Mouse (Mus musculus) ES-Bruce4 (cell line): Measurements from ENCODE around the gene Notch2. TPM values are rescaled to one million over a fixed set of nuclear protein-coding genes. Genes with fewer than 3 reads are reported as not detected.

Experiments used
- H3K27ac ChIP-seq: 2 replicates; pipeline ENCODE4 v1.5.1; 2012; ENCODE audit warnings: low read length, inconsistent platforms; ENCODE audit not compliant: insufficient read depth
- H3K27me3 ChIP-seq: 2 replicates; pipeline ENCODE4 v1.6.1; 2012; ENCODE audit warnings: mild to moderate bottlenecking, low read length, inconsistent platforms; ENCODE audit not compliant: control insufficient read depth, poor library complexity, insufficient read depth, severe bottlenecking
- H3K36me3 ChIP-seq: 2 replicates; pipeline ENCODE4 v1.6.1; 2012; ENCODE audit warnings: inconsistent platforms, mild to moderate bottlenecking, low read length, moderate library complexity; ENCODE audit not compliant: control insufficient read depth, poor library complexity, insufficient read depth, severe bottlenecking
- H3K4me1 ChIP-seq: one replicate; pipeline ENCODE4 v1.8.1; 2011; ENCODE audit warnings: low read length; ENCODE audit not compliant: control insufficient read depth, insufficient read depth
- H3K4me3 ChIP-seq: 2 replicates; pipeline ENCODE4 v1.5.1; 2011; ENCODE audit warnings: low read depth, mild to moderate bottlenecking, low read length
- H3K9ac ChIP-seq: 2 replicates; pipeline ENCODE4 v1.6.1; 2012; ENCODE audit warnings: low read depth, mild to moderate bottlenecking, inconsistent platforms; ENCODE audit not compliant: poor library complexity, severe bottlenecking
- H3K9me3 ChIP-seq: replicated peaks from 2 replicates; pipeline ENCODE4 v1.6.1; 2012; ENCODE audit warnings: mild to moderate bottlenecking, low read length, inconsistent platforms; ENCODE audit not compliant: control insufficient read depth, poor library complexity, insufficient read depth, severe bottlenecking
- CTCF ChIP-seq: IDR thresholded peaks from one replicate; pipeline ENCODE4 v1.8.1; 2011; ENCODE audit warnings: low read depth, low read length
- EP300 ChIP-seq: IDR thresholded peaks from 2 replicates; pipeline ENCODE4 v1.6.1; 2011; ENCODE audit warnings: low read depth, low read length; ENCODE audit not compliant: insufficient read depth
- POLR2A ChIP-seq: IDR thresholded peaks from one replicate; pipeline ENCODE4 v1.8.1; 2011; ENCODE audit warnings: low read length; ENCODE audit not compliant: insufficient read depth
- polyA plus RNA-seq: library from polyadenylated mRNA; stranded (reverse); fragments of >200 nt; gene quantifications from 2 replicates; pipeline ENCODE4 v1.2.4, GENCODE M21; 2011; ENCODE audit warnings: low read depth; ENCODE audit not compliant: missing spikeins, insufficient read depth, insufficient read length

The Notch2 gene
- polyA plus RNA-seq, 1 experiment, result 23.2 TPM

DNA sequence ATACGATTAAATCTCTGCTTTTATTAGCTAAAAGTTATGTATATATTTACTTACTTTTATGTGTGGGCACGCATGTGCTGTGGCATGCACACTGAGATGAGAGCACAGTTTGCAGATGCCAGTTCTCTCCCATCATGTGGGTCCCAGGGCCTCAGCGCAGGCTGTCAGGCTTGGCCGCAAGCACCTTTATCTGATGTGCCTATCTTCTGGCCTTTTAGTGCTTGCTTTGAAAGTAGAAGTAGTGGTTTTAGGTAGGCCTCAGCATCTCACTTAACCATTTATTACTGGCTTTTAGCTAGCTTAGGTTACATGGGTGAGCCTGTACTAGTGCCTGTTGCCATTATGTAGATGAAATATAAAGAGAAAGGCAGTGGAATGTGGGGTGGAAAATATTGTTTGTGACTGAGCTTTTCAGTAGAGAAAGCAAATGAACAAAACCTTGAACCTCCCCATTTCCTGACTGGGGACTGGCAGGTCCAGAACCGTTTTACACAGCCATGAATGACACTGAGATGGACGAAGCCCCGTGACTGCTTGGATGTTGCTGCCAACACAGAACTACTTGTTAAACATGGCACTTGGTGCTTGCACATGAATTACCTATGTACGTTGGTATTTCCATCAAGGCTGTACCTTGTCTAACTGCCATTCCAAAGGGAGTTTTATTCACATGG, 41.1 kb downstream of the Notch2 start:
- Histone ChIP-seq H3K4me3 (no peak overlapping the region), H3K9ac (no peak overlapping the region), H3K9me3 (no peaks in the 10 kb centered on the region), H3K36me3 (no peaks in the 10 kb centered on the region), H3K27me3 (no peaks in the 10 kb centered on the region), H3K4me1 (no peaks in the 10 kb centered on the region), H3K27ac (no peak overlapping the region)
- TF ChIP-seq EP300 (no peak), CTCF (no peak), POLR2A (no peak)

DNA sequence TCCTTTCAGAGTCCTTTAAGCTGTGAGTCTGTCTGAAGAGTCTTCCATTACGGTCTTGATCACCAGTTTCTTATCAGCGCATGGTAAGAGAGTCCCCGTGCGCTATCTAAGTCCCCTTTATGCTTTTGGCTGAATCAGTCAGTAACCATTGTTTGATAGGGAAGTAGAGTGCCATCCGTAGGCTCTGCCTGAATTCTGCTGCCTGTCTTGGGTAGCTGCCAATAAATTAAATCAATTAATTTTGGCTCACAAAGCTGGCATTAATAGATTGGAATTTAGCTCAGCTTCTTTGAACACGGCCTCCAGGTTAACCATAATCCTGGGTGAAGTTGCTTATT, 41.6 kb downstream of the Notch2 start:
- H3K4me3 ChIP-seq, result no peak overlapping the region
- H3K9me3 ChIP-seq, result no peaks in the 10 kb centered on the region
- H3K36me3 ChIP-seq, result no peaks in the 10 kb centered on the region
- H3K27me3 ChIP-seq, result no peaks in the 10 kb centered on the region
- H3K27ac ChIP-seq, result no peak overlapping the region
- no peak overlapping the region for H3K9ac ChIP-seq
- no peak for TF ChIP-seq POLR2A
- TF ChIP-seq CTCF, result no peak
- no peak for TF ChIP-seq EP300
- no peaks in the 10 kb centered on the region for H3K4me1 ChIP-seq

DNA sequence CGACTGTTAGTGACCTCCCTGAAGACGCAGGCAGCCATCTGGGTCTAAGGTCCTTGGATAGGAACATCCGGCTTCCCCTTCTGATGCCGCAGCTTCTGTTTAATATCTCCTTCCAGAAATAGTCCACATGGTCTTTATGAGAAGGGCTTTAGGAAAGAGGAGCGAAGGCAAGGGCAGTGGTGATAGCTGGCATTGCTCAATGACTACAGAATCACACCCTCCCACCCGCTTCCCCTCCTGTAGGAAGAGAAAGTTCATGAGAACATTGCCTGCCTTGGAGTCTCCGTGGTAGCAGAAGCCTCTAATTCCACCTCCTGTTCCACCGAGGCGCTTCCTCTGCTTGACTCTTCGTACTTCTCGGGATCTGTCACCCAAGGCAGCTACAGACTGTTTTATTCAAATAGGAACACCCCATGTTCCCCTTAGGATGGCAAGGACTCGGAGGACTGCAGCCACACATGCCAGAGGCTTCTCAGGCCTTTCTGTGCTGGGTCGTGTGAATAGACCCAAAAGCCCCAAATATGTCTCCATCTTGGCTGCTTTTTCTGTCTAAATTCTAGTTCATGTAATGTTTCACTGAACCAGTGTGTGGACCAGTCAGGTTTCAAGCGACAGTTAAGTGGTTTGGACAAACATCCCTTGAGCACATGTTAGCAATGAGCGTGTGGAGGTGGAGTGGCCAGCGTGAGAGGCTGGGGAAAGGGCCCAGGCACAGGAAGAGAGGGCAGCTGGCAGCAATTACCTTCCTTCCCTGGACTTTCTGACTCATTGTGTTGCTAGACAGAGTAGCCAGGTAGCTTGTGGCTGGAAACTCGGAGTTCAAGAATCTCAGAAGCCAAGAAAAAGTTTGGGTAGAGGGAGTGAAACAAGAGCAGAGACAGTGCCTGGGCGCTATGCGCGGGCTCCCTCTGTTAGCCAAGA, 42.7 kb downstream of the Notch2 start:
- Histone ChIP-seq H3K36me3 (no peaks in the 10 kb centered on the region), H3K4me3 (no peak overlapping the region), H3K9me3 (no peaks in the 10 kb centered on the region), H3K9ac (no peak overlapping the region), H3K27ac (no peak overlapping the region), H3K4me1 (no peaks in the 10 kb centered on the region), H3K27me3 (no peaks in the 10 kb centered on the region)
- TF ChIP-seq CTCF (no peak), EP300 (no peak), POLR2A (no peak)

DNA sequence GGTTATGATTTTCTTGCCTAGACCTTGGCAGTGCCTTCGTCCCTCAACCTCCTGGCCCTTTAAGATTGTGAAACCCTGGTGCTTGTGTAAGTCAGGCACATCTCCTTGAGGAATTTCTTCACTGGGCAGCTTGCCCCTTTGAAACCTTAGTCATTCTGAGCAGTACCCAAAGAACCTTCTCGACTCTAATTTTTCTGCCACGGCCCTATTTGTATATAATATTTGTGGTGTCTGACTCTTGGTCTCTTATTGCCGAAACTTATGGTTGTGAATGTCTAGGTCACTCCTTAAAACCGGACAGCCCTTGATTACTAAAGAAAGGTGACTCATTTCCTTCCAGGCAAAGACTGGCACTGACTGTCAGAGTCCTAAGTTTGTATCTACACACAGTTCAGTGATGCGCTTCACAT, 43.6 kb downstream of the Notch2 start:
- Histone ChIP-seq H3K9me3 (no peaks in the 10 kb centered on the region), H3K27me3 (no peaks in the 10 kb centered on the region), H3K9ac (no peak overlapping the region), H3K36me3 (no peaks in the 10 kb centered on the region), H3K4me3 (no peak overlapping the region), H3K4me1 (no peaks in the 10 kb centered on the region), H3K27ac (no peak overlapping the region)
- no peak for TF ChIP-seq POLR2A
- TF ChIP-seq CTCF, result no peak

DNA sequence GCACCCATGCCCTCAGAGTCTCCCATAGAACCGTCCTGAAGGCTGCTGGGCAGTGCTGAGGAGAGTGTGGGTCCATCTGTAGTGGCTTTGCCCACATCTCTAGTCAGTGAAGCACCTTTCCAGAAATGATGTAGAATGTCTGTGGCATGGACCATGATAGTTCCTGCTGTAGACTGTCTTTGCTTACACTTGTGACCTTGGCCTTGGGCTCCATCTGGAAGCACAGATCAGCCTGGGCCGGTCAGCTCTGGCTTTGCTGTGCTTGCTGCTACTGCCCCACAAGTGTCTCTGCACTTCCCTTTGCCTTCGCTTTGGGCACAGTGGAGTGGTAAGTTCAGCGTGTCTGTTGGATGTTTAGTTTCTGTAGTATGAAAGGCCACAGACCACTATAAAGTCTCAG, 45.7 kb downstream of the Notch2 start:
- H3K36me3 ChIP-seq, result no peaks in the 10 kb centered on the region
- TF ChIP-seq CTCF, result no peak
- no peak for TF ChIP-seq EP300
- no peak for TF ChIP-seq POLR2A
- no peak overlapping the region for H3K4me3 ChIP-seq
- H3K27ac ChIP-seq, result no peak overlapping the region
- H3K27me3 ChIP-seq, result no peaks in the 10 kb centered on the region
- H3K9ac ChIP-seq, result no peak overlapping the region
- H3K9me3 ChIP-seq, result no peaks in the 10 kb centered on the region
- H3K4me1 ChIP-seq, result no peaks in the 10 kb centered on the region

DNA sequence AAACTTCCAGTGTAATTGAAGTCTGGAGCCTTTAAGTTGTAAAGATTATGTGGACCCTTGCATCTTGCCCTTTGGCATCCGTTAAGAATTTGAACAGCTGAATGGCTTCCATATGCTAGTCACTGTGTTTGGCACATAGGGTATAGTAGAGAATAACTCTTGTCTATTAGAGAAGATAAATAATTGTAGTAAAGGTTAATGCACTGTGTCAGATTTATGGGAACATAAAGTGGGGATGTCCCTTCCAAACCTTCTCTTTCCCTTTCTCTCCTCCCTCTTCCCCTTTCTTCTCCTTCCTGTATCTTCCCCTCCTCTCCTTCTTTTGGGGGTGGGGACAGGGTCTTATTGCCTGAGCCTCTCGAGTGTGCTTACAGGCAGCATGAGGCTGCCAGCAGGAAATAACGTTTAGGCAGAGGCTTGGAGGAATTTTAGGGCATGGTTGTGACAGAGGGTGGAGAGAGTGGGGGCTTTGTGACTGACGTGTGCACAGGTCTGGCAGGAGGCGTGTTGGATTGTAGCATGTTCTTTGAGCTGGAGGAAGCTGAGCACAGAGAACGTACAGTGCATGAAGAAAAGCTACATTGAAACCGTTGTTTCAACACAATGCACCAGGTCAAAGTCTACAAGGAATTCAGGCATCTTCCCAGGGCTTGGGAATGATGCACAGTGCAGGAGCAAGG, 47.8 kb downstream of the Notch2 start:
- Histone ChIP-seq H3K4me3 (no peak overlapping the region), H3K36me3 (no peaks in the 10 kb centered on the region), H3K27ac (no peak overlapping the region), H3K9ac (no peak overlapping the region), H3K27me3 (no peaks in the 10 kb centered on the region), H3K9me3 (no peaks in the 10 kb centered on the region), H3K4me1 (no peaks in the 10 kb centered on the region)
- TF ChIP-seq CTCF (no peak), POLR2A (no peak), EP300 (no peak)
